Mouse (Mus musculus) MEL (cell line): ENCODE data around the gene Fgf16. TPM values are rescaled to one million over a fixed set of nuclear protein-coding genes. Genes with fewer than 3 reads are reported as not detected.

Experiments used
- DNase-seq: peaks from one replicate; pipeline ENCODE4 v3.0.0; 2011; ENCODE audit warnings: low read depth, low spot score
- H3K27ac ChIP-seq: 2 replicates; pipeline ENCODE4 v1.5.1; 2012; ENCODE audit warnings: low read depth, mild to moderate bottlenecking, control low read depth, low read length, moderate library complexity; ENCODE audit not compliant: control insufficient read depth
- H3K27me3 ChIP-seq, 2 experiments: fragments of 150-350 bp in 1 of 2; sonication (generic) in 1 of 2; 2 replicates each; pipeline ENCODE4 v1.6.1; 2012; ENCODE audit warnings: low read length in 2 of 2, mild to moderate bottlenecking in 2 of 2, improper control_type of control experiment in 1 of 2, moderate library complexity in 1 of 2; ENCODE audit not compliant: insufficient read depth in 2 of 2, control insufficient read depth in 1 of 2
- H3K36me3 ChIP-seq, 2 experiments: 2 replicates each; pipeline ENCODE4 v1.6.1; 2012 to 2014; ENCODE audit warnings: low read length in 2 of 2, improper control_type of control experiment in 1 of 2, inconsistent platforms in 1 of 2, mild to moderate bottlenecking in 1 of 2; ENCODE audit not compliant: insufficient read depth in 2 of 2, control insufficient read depth in 1 of 2
- H3K4me1 ChIP-seq, 2 experiments: fragments of 150-350 bp in 1 of 2; sonication (generic) in 1 of 2; 2 replicates each; pipeline ENCODE4 v1.6.1; 2012; ENCODE audit warnings: low read length in 2 of 2, improper control_type of control experiment in 1 of 2, mild to moderate bottlenecking in 1 of 2; ENCODE audit not compliant: insufficient read depth in 2 of 2, control insufficient read depth in 1 of 2
- H3K4me3 ChIP-seq, 2 experiments: fragments of 150-350 bp in 1 of 2; sonication (generic) in 1 of 2; 2 replicates each; pipeline ENCODE4 v1.5.1; 2012; ENCODE audit warnings: low read depth in 2 of 2, low read length in 2 of 2, mild to moderate bottlenecking in 2 of 2, moderate library complexity in 2 of 2, control low read depth in 1 of 2, improper control_type of control experiment in 1 of 2; ENCODE audit not compliant: control insufficient read depth in 1 of 2, insufficient read depth in 1 of 2
- H3K79me2 ChIP-seq: 2 replicates; pipeline ENCODE4 v1.6.1; 2012; ENCODE audit warnings: mild to moderate bottlenecking, low read length, moderate library complexity; ENCODE audit not compliant: control insufficient read depth, poor library complexity, insufficient read depth
- H3K9ac ChIP-seq: 2 replicates; pipeline ENCODE4 v1.6.1; 2012; ENCODE audit warnings: low read depth, mild to moderate bottlenecking, control low read depth, low read length, moderate library complexity; ENCODE audit not compliant: control insufficient read depth, poor library complexity, severe bottlenecking
- H3K9me3 ChIP-seq: fragments of 150-350 bp; sonication (generic); replicated peaks from 2 replicates; pipeline ENCODE4 v1.6.1; 2012; ENCODE audit warnings: mild to moderate bottlenecking, low read length, improper control_type of control experiment, moderate library complexity; ENCODE audit not compliant: insufficient read depth
- BHLHE40 ChIP-seq: IDR thresholded peaks from 2 replicates; pipeline ENCODE4 v1.6.1; 2012; ENCODE audit warnings: low read depth, mild to moderate bottlenecking, inconsistent platforms, low read length, improper control_type of control experiment, borderline replicate concordance
- CHD2 ChIP-seq: IDR thresholded peaks from 2 replicates; pipeline ENCODE4 v1.6.1; 2011; ENCODE audit warnings: low read length, improper control_type of control experiment
- CTCF ChIP-seq, 3 experiments: IDR thresholded peaks in 2 of 3; conservative IDR thresholded peaks in 1 of 3; 2 replicates each; pipeline ENCODE4 v1.5.1; 2011 to 2012; ENCODE audit warnings: low read length in 3 of 3, low read depth in 2 of 3, mild to moderate bottlenecking in 2 of 3, improper control_type of control experiment in 1 of 3, inconsistent platforms in 1 of 3, mixed read lengths in 1 of 3, moderate library complexity in 1 of 3; ENCODE audit not compliant: control insufficient read depth in 1 of 3, insufficient read depth in 1 of 3, poor library complexity in 1 of 3, severe bottlenecking in 1 of 3
- ELF1 ChIP-seq: IDR thresholded peaks from 2 replicates; pipeline ENCODE4 v1.6.1; 2014; ENCODE audit warnings: low read depth, mild to moderate bottlenecking, inconsistent platforms, low read length, improper control_type of control experiment, moderate library complexity
- MAZ ChIP-seq: IDR thresholded peaks from 2 replicates; pipeline ENCODE4 v1.6.1; 2012; ENCODE audit warnings: low read depth, mild to moderate bottlenecking, inconsistent platforms, low read length, improper control_type of control experiment
- MXI1 ChIP-seq: IDR thresholded peaks from 2 replicates; pipeline ENCODE4 v1.6.1; 2011; ENCODE audit warnings: mild to moderate bottlenecking, low read depth, low read length, improper control_type of control experiment
- MYB ChIP-seq: IDR thresholded peaks from 2 replicates; pipeline ENCODE4 v1.6.1; 2011; ENCODE audit warnings: mild to moderate bottlenecking, low read depth, low read length, improper control_type of control experiment
- POLR2A ChIP-seq, 2 experiments: IDR thresholded peaks; 2 replicates each; pipeline ENCODE4 v1.6.1; 2011 to 2012; ENCODE audit warnings: low read length in 2 of 2, mild to moderate bottlenecking in 2 of 2, control low read depth in 1 of 2, improper control_type of control experiment in 1 of 2, low read depth in 1 of 2, moderate library complexity in 1 of 2; ENCODE audit not compliant: control insufficient read depth in 1 of 2, insufficient read depth in 1 of 2, poor library complexity in 1 of 2
- TBP ChIP-seq: IDR thresholded peaks from 2 replicates; pipeline ENCODE4 v1.8.0; 2011; ENCODE audit warnings: low read depth, low read length, improper control_type of control experiment
- ZNF384 ChIP-seq: IDR thresholded peaks from 2 replicates; pipeline ENCODE4 v1.6.1; 2012; ENCODE audit warnings: low read depth, mild to moderate bottlenecking, inconsistent platforms, low read length, improper control_type of control experiment
- polyA plus RNA-seq, 2 experiments: library from polyadenylated mRNA; stranded (reverse) in 1 of 2; unstranded in 1 of 2; fragments of >175 nt in 1 of 2; fragments of >200 nt in 1 of 2; gene quantifications; 2 replicates each; pipeline versions ENCODE4 v1.2.1 to v1.2.4; 2012; ENCODE audit warnings: low replicate concordance in 2 of 2, low read depth in 1 of 2; ENCODE audit not compliant: insufficient read length in 2 of 2, insufficient read depth in 1 of 2, missing spikeins in 1 of 2
- total RNA-seq: library from RNA; depleted of rRNA; stranded (reverse); fragments of 300-350 nt; gene quantifications from 2 replicates; pipeline ENCODE4 v1.2.3, GENCODE M21; 2012; rRNA removed

Gene Fgf16
- total RNA-seq, result not detected in 2 replicates
- polyA plus RNA-seq, result not detected

- TF ChIP-seq POLR2A (IDR thresholded peaks at IDR 0.05; ENCODE audit: control insufficient read depth in 1 of 2, insufficient read depth in 1 of 2, low read depth in 1 of 2, low read length in 2 of 2, poor library complexity in 1 of 2), result no peak
- TF ChIP-seq TBP, result no peak
- no peak for TF ChIP-seq MYB
- TF ChIP-seq ELF1, result no peak
- TF ChIP-seq ZNF384, result no peak
- no peak for TF ChIP-seq MXI1
- DNase-seq, result no peak
- no peaks in the 10 kb centered on the region for H3K36me3 ChIP-seq
- H3K4me3 ChIP-seq, result no peak within 1 kb of the TSS
- no peaks in the 10 kb centered on the region for H3K4me1 ChIP-seq
- H3K9ac ChIP-seq, result no peak within 1 kb of the TSS
- H3K9me3 ChIP-seq, result no peaks in the 10 kb centered on the region
- H3K79me2 ChIP-seq, result no peaks in the 10 kb centered on the region
- H3K27me3 ChIP-seq, result no peaks in the 10 kb centered on the region
- no peak within 1 kb of the TSS for H3K27ac ChIP-seq
Measured at GRCm38 (mm10) chrX:105764162-105765004, at the start of gene Fgf16. Fgf16 (plus strand) TSS chrX:105764279.

GRCm38 (mm10) chrX:105714740-105715139, 49.3 kb upstream of the Fgf16 start:
- no peaks in the 10 kb centered on the region for H3K36me3 ChIP-seq
- H3K27ac ChIP-seq, result no peak overlapping the region
- H3K4me1 ChIP-seq, result no peaks in the 10 kb centered on the region; a peak in 1 of 4 replicates
- no peaks in the 10 kb centered on the region for H3K27me3 ChIP-seq
- TF ChIP-seq CHD2 (no peak), CTCF (IDR thresholded peaks at IDR 0.05 in 2 of 3, conservative IDR thresholded peaks at IDR 0.05 in 1 of 3; ENCODE audit: control insufficient read depth in 1 of 3, insufficient read depth in 1 of 3, low read depth in 2 of 3, low read length in 3 of 3, poor library complexity in 1 of 3, severe bottlenecking in 1 of 3) (no peak), MAZ (no peak)
- TF ChIP-seq, all 39 proteins: peak for 0
- no peak for DNase-seq
- H3K9me3 ChIP-seq, result no peaks in the 10 kb centered on the region
- no peak overlapping the region for H3K4me3 ChIP-seq
- H3K9ac ChIP-seq, result no peak overlapping the region
- H3K79me2 ChIP-seq, result no peaks in the 10 kb centered on the region

GRCm38 (mm10) chrX:105715789-105716321, 48.2 kb upstream of the Fgf16 start:
- H3K27me3 ChIP-seq, result no peaks in the 10 kb centered on the region
- no peaks in the 10 kb centered on the region for H3K36me3 ChIP-seq
- no peak overlapping the region for H3K27ac ChIP-seq
- DNase-seq, result no peak
- H3K4me1 ChIP-seq, result no peaks in the 10 kb centered on the region; a peak in 1 of 4 replicates
- no peak overlapping the region for H3K4me3 ChIP-seq
- no peaks in the 10 kb centered on the region for H3K79me2 ChIP-seq
- no peak for TF ChIP-seq ZNF384
- no peak for TF ChIP-seq BHLHE40
- H3K9me3 ChIP-seq, result no peaks in the 10 kb centered on the region
- H3K9ac ChIP-seq, result no peak overlapping the region
